Mouse (Mus musculus) bone marrow, adult 2 months (tissue): ENCODE measurements at regions not wholly inside any gene's neighbourhood (a gene's known extent, or its start where the extent isn't known, plus 50 kb on each side); places are given as distances from the start of the nearest gene placed in this dataset.

Source experiments
- H3K27ac ChIP-seq: fragments of 200-500 bp; 2 replicates; pipeline ENCODE4 v1.5.1; 2012; ENCODE audit warnings: low read depth, mild to moderate bottlenecking, control low read depth, inconsistent platforms, low read length; ENCODE audit not compliant: control insufficient read depth, poor library complexity, insufficient read depth
- H3K4me1 ChIP-seq: fragments of 200-500 bp; 2 replicates; pipeline ENCODE4 v1.6.1; 2011; ENCODE audit warnings: low read length; ENCODE audit not compliant: control insufficient read depth, insufficient read depth
- H3K4me3 ChIP-seq: fragments of 200-500 bp; replicated peaks from 2 replicates; pipeline ENCODE3; 2011; ENCODE audit warnings: mild to moderate bottlenecking, low read depth, low read length, control low read depth; ENCODE audit not compliant: control insufficient read depth
- CTCF ChIP-seq: fragments of 200-500 bp; IDR thresholded peaks from 2 replicates; pipeline ENCODE4 v1.5.1; 2011; ENCODE audit warnings: low read length, control low read depth; ENCODE audit not compliant: control insufficient read depth, insufficient read depth
- POLR2A ChIP-seq: fragments of 200-500 bp; IDR thresholded peaks from 2 replicates; pipeline ENCODE4 v1.6.1; 2011; ENCODE audit warnings: low read depth, mild to moderate bottlenecking, control low read depth, low read length, borderline replicate concordance; ENCODE audit not compliant: control insufficient read depth
- WGBS: fragments of 180-500 bp; shearing (Covaris S2); methylation state at CpG from one replicate; pipeline ENCODE4 v1.1.7; 2018; 5-methylcytosine and 5-hydroxymethylcytosine counted together

DNA sequence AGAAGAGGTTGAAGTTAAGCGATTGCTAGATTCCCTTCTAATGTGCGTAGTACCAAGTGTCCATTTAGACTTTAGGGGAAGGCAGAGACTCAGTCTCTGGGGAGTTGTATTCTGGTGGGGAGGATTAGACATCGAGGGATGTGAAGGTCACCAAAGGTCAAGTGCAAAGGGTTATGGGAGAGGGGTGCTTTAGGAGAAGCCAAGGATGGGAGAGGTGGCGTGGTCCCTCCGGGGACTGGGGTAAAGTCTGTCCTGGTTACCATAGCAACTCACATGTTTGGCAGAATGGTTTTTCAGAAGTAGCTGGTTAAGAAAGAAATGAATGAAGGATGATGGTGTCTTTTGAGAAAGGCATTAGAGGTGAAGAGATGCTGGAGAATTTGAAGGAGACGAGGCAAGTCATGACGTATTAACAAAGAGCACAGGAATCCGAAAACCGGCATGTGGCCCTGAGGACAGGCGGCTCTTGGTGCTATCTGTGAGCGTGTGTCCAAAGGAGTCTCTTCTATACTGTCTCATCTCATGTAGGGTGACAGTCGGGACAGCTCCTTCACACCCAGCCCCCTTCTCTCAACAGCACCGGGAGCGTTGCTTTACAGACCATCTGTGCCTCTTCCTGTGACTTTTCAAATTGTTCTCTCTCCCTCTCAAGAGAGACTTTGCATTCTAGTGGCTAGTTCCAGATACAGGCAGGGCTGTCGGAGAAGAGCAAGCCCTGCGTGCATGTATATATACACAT is 125.6 kb upstream of the Aldh1b1 start:
- Histone ChIP-seq H3K4me1 (no peaks in the 10 kb centered on the region), H3K4me3 (no peak overlapping the region), H3K27ac (no peak overlapping the region)
- TF ChIP-seq CTCF (no peak), POLR2A (no peak)
- WGBS = 66% methylated on average over 16 of the region's 16 CpGs

GRCm38 (mm10) chr4:45672262-45673076 is 126.4 kb upstream of the Aldh1b1 start:
- Histone ChIP-seq H3K4me3 (no peak overlapping the region), H3K27ac (no peak overlapping the region), H3K4me1 (no peaks in the 10 kb centered on the region)
- TF ChIP-seq CTCF = no peak
- no peak for TF ChIP-seq POLR2A
- 61% methylated on average over 16 of the region's 16 CpGs for WGBS

DNA sequence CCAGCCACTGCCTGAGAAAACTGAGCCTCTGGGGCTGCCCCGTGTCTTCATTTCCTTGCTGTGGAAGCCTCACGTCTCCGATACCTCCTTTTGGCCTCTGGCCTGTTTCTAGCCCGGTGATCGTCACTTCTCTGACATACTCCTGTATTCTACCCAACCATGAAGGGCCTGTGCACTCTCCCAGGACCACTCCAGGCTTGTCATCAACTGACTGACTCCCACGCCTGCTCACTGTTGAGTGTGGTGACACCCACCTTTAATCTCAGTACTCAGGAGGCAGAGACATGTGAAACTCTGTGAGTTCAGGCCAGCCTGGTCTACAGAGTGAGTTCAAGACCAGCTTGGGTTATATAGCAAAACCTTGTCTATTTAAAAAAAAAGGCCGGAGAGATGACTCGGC is 132.1 kb upstream of the Shb start:
- TF ChIP-seq CTCF = no peak
- TF ChIP-seq POLR2A = no peak
- Histone ChIP-seq H3K4me1 (no peaks in the 10 kb centered on the region), H3K4me3 (no peak overlapping the region), H3K27ac (no peak overlapping the region)
- 82% methylated on average over 8 of the region's 8 CpGs for WGBS

DNA sequence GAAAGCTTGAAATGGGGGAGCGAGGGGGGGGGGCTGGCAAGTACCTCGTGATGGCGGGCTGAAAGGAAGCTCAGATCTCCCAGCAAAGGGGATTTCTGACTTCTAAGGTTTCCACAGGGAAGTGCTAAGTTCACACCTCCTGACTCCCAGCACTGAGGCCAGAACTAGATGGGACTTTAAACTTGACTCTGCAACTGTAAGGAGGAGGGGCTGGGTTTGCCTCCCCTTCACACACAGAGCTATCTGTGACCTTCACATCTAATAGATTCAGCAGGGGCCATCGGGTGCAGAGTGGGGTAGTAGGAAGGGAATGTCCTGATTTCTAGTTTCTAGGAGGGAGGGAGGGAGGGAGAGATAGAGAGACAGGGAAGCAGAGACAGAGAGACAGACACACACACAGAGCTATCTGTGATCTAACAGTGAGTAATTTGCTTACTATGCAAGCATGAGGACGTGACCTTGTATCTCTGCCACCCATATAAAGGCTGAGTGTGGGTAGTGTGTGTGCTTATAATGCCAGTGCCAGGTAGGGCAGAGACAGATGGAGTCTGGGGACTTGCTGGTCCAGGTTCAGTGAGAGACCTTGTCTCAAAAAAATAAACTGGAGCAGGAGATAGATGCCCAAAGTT is 125.2 kb upstream of the Shb start:
- TF ChIP-seq POLR2A (no peak), CTCF (no peak)
- no peak overlapping the region for H3K27ac ChIP-seq
- H3K4me3 ChIP-seq = no peak overlapping the region
- WGBS = 51% methylated on average over 5 of the region's 5 CpGs
- no peaks in the 10 kb centered on the region; the same call in 1 of the 2 replicates for H3K4me1 ChIP-seq

DNA sequence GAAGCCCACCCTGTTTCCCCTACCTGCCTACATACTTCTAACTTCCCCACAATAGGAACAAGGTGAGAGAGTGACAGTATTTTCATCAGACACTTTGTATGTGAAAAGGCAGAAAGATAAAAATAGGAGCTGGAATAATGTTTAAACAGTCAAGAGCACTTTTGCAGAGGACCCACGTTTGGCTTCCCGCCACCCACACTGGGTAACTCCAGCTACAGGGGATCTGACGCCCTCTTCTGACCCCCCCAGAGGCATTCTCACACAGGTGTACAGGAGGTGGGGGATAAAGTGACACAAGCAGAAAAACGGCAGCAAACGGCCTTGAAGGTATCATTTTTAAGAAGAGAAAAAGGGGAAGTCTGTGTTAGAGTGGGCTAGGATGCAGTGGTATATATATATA is 123.5 kb upstream of the Shb start:
- TF ChIP-seq POLR2A = no peak
- no peak for TF ChIP-seq CTCF
- H3K27ac ChIP-seq = no peak overlapping the region
- 21% methylated on average over 5 of the region's 5 CpGs for WGBS
- H3K4me3 ChIP-seq = no peak overlapping the region
- no peaks in the 10 kb centered on the region; the same call in 1 of the 2 replicates for H3K4me1 ChIP-seq

DNA sequence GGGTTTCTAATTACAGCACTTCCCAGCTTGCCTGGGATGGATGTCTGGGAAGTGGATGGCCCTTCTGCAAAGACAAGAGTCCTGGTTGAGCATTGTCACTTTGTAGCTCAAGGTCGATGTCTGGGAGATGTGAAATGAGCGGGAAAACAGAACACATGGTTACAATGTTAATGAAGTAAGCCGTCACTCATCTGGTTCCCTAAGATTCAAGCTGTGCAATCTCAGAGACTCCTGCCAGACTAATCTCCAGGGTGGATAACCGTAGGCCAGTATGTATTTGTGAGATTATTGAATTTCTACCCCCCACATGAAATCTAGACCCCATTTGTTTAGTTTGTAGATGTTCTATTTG is 122.5 kb upstream of the Shb start:
- TF ChIP-seq CTCF (no peak), POLR2A (no peak)
- no peaks in the 10 kb centered on the region; the same call in 1 of the 2 replicates for H3K4me1 ChIP-seq
- WGBS = 59% methylated on average over 4 of the region's 4 CpGs

DNA sequence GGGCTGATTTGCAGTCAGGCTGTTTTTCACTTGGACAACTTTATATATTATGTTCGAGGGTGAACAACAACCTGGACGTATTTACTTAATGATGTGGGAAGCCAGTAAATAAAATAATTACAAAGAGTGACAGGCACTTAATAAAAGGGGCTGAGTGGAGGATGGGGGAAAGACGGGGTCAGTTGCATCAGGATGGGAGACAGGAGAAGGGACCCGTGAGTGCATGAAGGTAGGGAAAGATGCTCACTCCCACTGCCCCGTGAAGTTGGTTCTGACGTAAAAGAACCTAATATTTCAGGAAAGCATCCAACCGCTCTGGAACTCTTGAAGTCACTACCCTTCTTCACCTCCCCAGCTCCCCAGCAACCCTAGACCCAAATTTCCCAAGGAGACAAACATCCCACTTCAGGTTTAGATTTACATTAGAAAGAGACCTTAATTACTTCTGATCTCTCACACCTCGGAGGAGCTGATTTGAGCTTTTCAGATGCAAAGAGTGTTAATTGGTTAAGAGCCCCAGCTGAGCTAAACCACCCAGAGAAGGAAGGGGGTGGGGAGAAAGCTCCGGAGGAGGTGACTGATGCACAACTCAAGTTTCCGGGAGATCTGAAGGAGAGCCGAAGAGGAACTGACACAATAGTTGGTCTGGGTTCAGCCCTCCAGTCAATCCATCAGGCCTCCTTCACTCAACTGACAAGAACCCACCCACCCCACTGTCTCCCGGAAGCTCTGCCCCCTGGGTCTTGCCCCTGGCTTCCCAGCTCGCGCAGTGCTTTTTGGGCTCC is 121.9 kb upstream of the Shb start:
- H3K4me3 ChIP-seq = no peak overlapping the region
- no peak overlapping the region for H3K27ac ChIP-seq
- 30% methylated on average over 14 of the region's 14 CpGs for WGBS
- no peaks in the 10 kb centered on the region; the same call in 1 of the 2 replicates for H3K4me1 ChIP-seq
- no peak for TF ChIP-seq POLR2A
- no peak for TF ChIP-seq CTCF

More for the DNA sequence above, 122.5 kb upstream of the Shb start:
- H3K4me3 ChIP-seq = no peak overlapping the region
- no peak overlapping the region for H3K27ac ChIP-seq

- no peak overlapping the region for H3K4me3 ChIP-seq
- TF ChIP-seq POLR2A = no peak
- TF ChIP-seq CTCF = no peak
- no peaks in the 10 kb centered on the region for H3K4me1 ChIP-seq
- 82% methylated on average over 9 of the region's 9 CpGs for WGBS
- H3K27ac ChIP-seq = no peak overlapping the region
Observed at GRCm38 (mm10) chr4:45648884-45649577, 116.8 kb upstream of the Shb start.
